Mouse (Mus musculus) ES-CJ7 (cell line): ENCODE data around the gene S100a5.

Source experiments
- DNase-seq: peaks from one replicate; pipeline ENCODE4 v3.0.0; 2011; ENCODE audit warnings: low read depth, low spot score

S100a5 gene

GRCm38 (mm10) chr3:90600036-90600435 is 8.3 kb upstream of the S100a5 start:
- no peak for DNase-seq

DNA sequence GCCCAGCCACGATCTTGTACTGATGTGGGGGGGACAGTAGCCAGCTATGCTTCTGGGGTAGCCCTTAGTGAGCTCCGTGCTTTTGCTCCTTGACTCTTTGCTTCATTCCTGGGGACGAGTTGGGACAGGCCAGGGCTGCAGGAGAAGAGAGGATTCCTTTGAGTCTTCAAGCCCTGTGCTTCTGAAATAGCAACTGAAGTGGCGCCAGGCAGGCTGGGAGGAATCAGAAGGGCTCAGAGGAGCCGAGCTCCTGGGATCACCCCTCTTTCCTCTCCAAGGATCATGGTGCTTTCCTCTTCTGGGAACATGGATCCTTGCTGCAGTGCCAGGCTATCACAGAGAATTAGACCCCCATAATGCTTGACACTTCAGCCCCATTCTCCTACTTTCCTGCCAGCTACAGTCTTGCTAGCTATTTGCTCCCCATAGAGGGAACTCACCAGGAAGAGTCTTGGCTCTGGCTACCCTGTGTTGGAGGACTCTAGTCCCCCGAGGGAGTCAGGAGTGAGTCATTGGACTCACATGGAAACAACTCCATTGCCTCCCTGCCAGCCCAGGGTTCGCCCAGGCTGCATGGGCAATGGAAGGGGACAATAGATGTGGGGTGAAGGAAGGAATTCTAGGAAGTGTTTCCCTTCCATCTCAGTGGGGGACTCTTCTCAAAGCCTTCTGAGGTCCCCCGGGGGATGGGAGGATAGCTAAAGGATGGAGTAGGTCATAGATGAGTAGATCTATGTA is 7.7 kb upstream of the S100a5 start:
- DNase-seq, result no peak

DNA sequence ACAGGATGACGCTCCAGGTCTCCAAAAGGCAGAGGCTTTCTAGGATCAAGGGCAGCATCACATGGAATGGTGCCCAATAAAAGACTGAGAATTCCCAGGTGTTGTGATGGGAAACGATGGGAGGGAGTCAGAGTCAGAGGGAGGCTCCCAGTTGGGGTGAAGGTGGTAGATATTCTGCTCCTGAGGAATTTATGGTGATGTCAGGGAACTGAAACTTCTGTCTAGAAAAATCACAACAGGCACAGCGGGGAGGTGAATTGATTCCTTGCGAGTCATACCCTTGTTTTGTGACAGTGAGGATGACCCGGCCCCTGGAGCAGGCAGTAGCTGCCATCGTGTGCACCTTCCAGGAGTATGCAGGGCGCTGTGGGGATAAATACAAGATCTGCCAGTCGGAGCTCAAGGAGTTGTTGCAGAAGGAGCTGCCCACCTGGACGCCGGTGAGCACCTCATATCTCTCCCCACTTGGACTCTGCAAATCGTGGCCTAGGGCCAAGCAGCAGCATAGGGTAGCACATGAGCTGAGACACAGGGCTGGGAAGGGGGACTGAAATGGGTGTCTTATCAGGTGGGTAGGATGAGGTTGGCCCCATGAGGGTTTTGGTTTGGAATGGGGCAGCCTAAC is 6.7 kb upstream of the S100a5 start, which contains the start of gene Gm42674:
Gene Gm42674, plus strand, starts transcription at position 419 of the 625 bp plus-strand sequence.
- no peak for DNase-seq

GRCm38 (mm10) chr3:90603623-90604022 is 4.7 kb upstream of the S100a5 start, which contains the start of gene S100a4:
Gene S100a4, plus strand, starts transcription at chr3:90603771.
- no peak for DNase-seq

GRCm38 (mm10) chr3:90604416-90604815 is 3.9 kb upstream of the S100a5 start:
- no peak for DNase-seq

- no peak for DNase-seq
Observed at GRCm38 (mm10) chr3:90605049-90605448, 3.3 kb upstream of the S100a5 start.

- no peak for DNase-seq
Observed at GRCm38 (mm10) chr3:90605736-90606135, 2.6 kb upstream of the S100a5 start.

GRCm38 (mm10) chr3:90606185-90606584 is 2.1 kb upstream of the S100a5 start:
- DNase-seq, result no peak

DNA sequence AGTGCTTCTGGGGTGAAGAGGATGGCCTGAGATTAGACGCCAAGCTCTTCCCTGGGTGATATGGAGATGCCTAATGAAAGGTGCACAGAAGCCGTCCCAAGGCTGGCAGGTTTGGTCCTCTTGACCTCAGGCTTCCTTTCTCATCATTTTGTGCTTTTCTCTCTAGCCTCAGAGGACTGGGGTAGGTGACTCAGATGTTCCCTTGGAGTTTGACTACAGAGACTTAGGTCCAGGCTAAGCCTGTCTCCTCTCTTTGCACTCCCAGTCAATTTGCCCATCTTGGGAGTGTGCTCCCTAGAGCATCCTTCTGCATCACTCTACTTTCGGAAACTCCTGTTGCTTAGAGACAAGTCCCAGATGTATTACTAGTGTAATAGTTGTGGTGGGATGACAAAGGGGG is 962 bp upstream of the S100a5 start:
- DNase-seq, result no peak

- DNase-seq, result no peak
Observed at GRCm38 (mm10) chr3:90609102-90609501, 779 bp downstream of the S100a5 start.

DNA sequence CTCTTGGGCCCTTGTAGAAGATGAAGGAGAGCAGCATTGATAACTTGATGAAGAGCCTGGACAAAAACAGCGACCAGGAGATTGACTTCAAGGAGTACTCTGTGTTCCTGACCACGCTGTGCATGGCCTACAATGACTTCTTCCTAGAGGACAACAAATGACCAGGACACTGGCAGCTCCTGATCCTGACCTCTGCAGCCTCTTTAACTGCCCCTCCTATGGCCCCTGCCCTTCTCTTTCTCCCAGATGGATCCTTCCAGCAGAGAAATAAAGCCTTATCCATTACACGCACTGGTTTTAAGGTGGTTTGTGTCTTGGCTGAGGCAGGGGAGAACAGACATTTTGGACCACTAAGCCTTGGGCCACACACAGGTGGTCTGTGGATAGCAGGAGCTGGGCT is 3.2 kb downstream of the S100a5 start:
- no peak for DNase-seq

DNA sequence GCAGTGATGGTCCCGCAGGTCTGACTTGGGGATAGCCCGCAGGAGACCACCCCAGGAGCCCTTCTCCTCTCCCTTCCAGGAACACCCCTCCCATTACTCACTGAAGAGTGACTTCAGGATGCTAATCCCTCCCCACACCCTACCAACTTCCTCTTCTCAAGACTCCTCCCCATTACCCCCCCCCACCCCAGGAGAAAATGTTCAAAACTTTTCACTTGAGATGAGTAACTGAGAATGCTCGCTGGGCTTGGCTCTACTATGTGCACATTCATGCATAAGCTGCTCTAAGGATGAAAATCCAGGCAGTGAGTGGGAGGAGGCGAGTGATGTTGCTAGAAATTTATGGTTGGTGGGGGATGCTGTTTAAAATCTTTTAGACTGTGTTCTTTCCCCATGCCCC is 3.7 kb downstream of the S100a5 start:
- DNase-seq, result no peak

- DNase-seq, result peak; percentile 88
Observed at GRCm38 (mm10) chr3:90612728-90613291, 4.5 kb downstream of the S100a5 start, which contains the start of gene S100a6. Gene S100a6, plus strand, starts transcription at chr3:90612882.

GRCm38 (mm10) chr3:90613461-90614147 is 5.3 kb downstream of the S100a5 start:
- no peak for DNase-seq

DNA sequence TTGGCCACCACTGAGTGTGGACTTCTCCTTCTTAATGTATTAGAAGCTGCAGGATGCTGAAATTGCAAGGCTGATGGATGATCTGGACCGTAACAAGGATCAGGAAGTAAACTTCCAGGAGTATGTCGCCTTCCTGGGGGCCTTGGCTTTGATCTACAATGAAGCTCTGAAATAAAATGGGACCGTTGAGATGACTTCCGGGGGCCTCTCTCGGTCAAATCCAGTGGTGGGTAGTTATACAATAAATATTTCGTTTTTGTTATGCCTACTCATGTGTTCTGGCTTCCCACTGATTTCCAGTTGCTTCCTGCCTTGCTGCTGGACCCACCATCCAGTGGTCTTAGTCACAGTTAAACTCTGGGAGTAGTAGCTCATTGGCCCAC is 5.8 kb downstream of the S100a5 start:
- DNase-seq, result no peak

DNA sequence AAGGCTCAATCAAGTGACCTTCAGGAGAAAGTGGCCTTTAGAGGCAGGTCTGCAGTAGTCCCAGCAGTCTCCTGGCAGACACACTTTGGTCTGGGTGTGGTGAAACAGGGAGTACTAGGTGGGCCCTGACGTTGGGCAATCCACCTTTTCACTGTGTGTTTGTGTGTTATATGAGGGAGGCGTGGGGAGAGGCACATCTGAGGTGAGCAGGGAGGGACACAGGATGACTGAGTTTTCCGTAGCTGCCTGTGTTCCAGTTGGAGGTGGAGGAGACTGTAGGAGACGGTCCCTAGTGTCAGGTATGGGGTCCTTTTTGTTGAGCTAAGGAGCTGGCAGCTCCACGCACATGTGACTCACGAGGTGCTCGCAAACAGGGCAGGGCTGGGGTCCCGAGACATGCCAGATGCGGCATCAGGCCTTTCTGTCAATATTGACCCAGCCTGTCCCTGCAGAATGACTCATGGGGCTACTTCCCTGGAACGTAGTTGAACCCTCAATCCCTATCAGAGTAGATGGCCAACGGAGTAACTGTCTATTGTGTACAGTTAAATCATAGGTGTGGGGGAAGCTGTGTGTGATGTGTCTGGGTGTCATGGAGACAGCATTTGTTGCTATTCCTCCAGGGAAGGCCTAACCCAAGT is 6.4 kb downstream of the S100a5 start:
- DNase-seq, result no peak

DNA sequence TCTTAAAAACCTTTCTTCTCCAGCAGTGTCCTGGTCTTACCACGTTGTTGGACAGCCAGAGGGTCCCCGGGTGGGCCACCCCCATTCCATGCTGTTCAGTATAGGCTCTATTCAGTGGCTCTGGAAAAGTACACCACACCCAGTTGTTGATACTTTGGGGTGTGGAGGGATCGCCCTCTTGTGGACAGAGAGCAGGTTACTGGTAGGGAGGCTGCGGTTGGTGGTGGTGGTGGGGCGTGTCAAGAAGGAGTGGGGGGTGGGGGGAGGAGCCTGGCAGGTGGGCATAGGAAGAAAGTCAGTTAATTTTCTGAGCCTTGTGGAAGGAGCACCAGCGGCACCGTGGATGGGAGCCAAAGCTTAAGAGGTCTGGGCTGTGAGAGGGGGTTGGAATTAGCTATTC is 7.1 kb downstream of the S100a5 start:
- peak; percentile 82 for DNase-seq

GRCm38 (mm10) chr3:90615911-90616310 is 7.6 kb downstream of the S100a5 start:
- DNase-seq, result no peak

- DNase-seq, result peak; percentile 16
Observed at GRCm38 (mm10) chr3:90617586-90617985, 9.3 kb downstream of the S100a5 start.

DNA sequence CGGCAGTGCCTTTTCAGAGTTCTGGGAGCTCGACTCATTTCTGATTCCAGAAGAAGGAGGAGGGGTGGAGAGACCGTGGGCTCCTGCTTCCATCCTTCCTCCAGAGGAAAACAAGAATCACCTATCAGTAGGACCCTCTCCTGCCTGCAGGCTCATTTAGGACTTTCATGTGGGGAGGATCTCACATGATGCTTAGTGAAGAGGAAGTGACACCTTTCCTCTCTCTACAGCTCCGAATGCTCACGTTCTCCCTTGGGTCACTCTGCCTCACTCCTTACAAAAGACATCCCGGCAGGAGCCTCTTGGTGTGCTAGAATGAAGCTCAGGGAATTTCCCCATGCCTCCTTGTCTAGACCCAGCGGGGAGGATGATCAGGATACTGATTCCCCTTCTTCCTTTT is 13.2 kb downstream of the S100a5 start:
- DNase-seq, result no peak

GRCm38 (mm10) chr3:90623435-90624071 is 15.2 kb downstream of the S100a5 start:
- DNase-seq, result no peak
